8 mouse cellular contexts compared by ENCODE assay signal in genomic region chr7:100227158-100227875, GRCm38 (mm10). TPM values are rescaled to one million over a fixed set of nuclear protein-coding genes. Genes with fewer than 3 reads are reported as not detected.
DNase-seq lines count a peak whose midpoint lies in the region; ATAC-seq and TF ChIP-seq lines count a peak whose summit lies in the region.

Gene Pgm2l1, plus strand, starts transcription at chr7:100227394.

- under 1% methylated on average over 72 of the region's 72 CpGs for WGBS in bone marrow, adult 2 months
- WGBS in embryonic facial prominence, embryonic 15.5 days, result under 1% methylated on average over 65 of the region's 72 CpGs
- under 1% methylated on average over 54 of the region's 72 CpGs for WGBS in limb, embryonic 14.5 days
- under 1% methylated on average over 38 of the region's 72 CpGs for WGBS in midbrain, postnatal 0 days

- peak within 1 kb of the TSS; percentile 67 for H3K4me3 ChIP-seq in bone marrow, adult 2 months (replicated peaks; ENCODE audit: control insufficient read depth, low read depth, low read length)
- H3K4me3 ChIP-seq in embryonic facial prominence, embryonic 15.5 days (replicated peaks), result peak within 1 kb of the TSS; percentile 63
- H3K4me3 ChIP-seq in limb, embryonic 14.5 days (replicated peaks; ENCODE audit: low read length), result peak within 1 kb of the TSS; percentile 85
- peak within 1 kb of the TSS; percentile 90 for H3K4me3 ChIP-seq in midbrain, postnatal 0 days (ENCODE audit: low read depth, low read length)

- peak within 1 kb of the TSS; percentile 95 for H3K27ac ChIP-seq in bone marrow, adult 2 months (ENCODE audit: control insufficient read depth, insufficient read depth, low read depth, low read length, poor library complexity)
- peak within 1 kb of the TSS; percentile 83 for H3K27ac ChIP-seq in embryonic facial prominence, embryonic 15.5 days (replicated peaks)
- peak within 1 kb of the TSS; percentile 68 for H3K27ac ChIP-seq in limb, embryonic 14.5 days (replicated peaks; ENCODE audit: low read depth, low read length)
- peak within 1 kb of the TSS; percentile 92 for H3K27ac ChIP-seq in midbrain, postnatal 0 days (ENCODE audit: low read depth, low read length)

- H3K9me3 ChIP-seq in embryonic facial prominence, embryonic 15.5 days (replicated peaks), result no peaks in the 10 kb centered on the region
- H3K9me3 ChIP-seq in limb, embryonic 14.5 days (ENCODE audit: control insufficient read depth, low read length), result no peaks in the 10 kb centered on the region
- H3K9me3 ChIP-seq in midbrain, postnatal 0 days (ENCODE audit: low read length), result no peaks in the 10 kb centered on the region

- H3K4me1 ChIP-seq in bone marrow, adult 2 months (ENCODE audit: control insufficient read depth, insufficient read depth, low read length), result no peaks in the 10 kb centered on the region; the same call in 1 of the 2 replicates
- peaks cover 10% of the 10 kb centered on the region for H3K4me1 ChIP-seq in embryonic facial prominence, embryonic 15.5 days
- H3K4me1 ChIP-seq in limb, embryonic 14.5 days (ENCODE audit: control insufficient read depth, insufficient read depth, low read length), result peaks cover 6% of the 10 kb centered on the region; the same call in 1 of the 2 replicates
- H3K4me1 ChIP-seq in midbrain, postnatal 0 days (ENCODE audit: insufficient read depth, low read length), result no peaks in the 10 kb centered on the region

- no peaks in the 10 kb centered on the region for H3K36me3 ChIP-seq in embryonic facial prominence, embryonic 15.5 days
- no peaks in the 10 kb centered on the region for H3K36me3 ChIP-seq in limb, embryonic 14.5 days (ENCODE audit: control insufficient read depth, insufficient read depth, low read length)
- H3K36me3 ChIP-seq in midbrain, postnatal 0 days (ENCODE audit: insufficient read depth, low read length), result no peaks in the 10 kb centered on the region

- H3K9ac ChIP-seq in embryonic facial prominence, embryonic 15.5 days, result peak within 1 kb of the TSS; percentile 49
- H3K9ac ChIP-seq in limb, embryonic 14.5 days (ENCODE audit: low read depth, low read length, severe bottlenecking), result peak within 1 kb of the TSS; percentile 72
- peak within 1 kb of the TSS; percentile 67 for H3K9ac ChIP-seq in midbrain, postnatal 0 days (replicated peaks; ENCODE audit: low read length, poor library complexity, severe bottlenecking)

- no peaks in the 10 kb centered on the region for H3K27me3 ChIP-seq in embryonic facial prominence, embryonic 15.5 days
- H3K27me3 ChIP-seq in limb, embryonic 14.5 days (ENCODE audit: control insufficient read depth, insufficient read depth, low read length), result no peaks in the 10 kb centered on the region
- no peaks in the 10 kb centered on the region for H3K27me3 ChIP-seq in midbrain, postnatal 0 days (ENCODE audit: insufficient read depth, low read length)

- no peak for TF ChIP-seq CTCF in bone marrow, adult 2 months (IDR thresholded peaks at IDR 0.05; ENCODE audit: control insufficient read depth, insufficient read depth, low read length)
- TF ChIP-seq CTCF in midbrain, postnatal 0 days (IDR thresholded peaks at IDR 0.05), result peak; percentile 22; the same call in 1 of the 2 replicates

- peak; percentile 97 for ATAC-seq in embryonic facial prominence, embryonic 15.5 days (ENCODE audit: insufficient number of reproducible peaks, low FRiP score, low TSS enrichment, low read depth)
- ATAC-seq in limb, embryonic 14.5 days (ENCODE audit: low FRiP score, low read depth), result peak; percentile 97
- peak; percentile 94 for ATAC-seq in midbrain, postnatal 0 days (ENCODE audit: low FRiP score)

- peak; percentile 96 for DNase-seq in 416B (ENCODE audit: low read depth)
- peak; percentile 96 for DNase-seq in heart, adult 8-10 months (ENCODE audit: low spot score)
- DNase-seq in kidney, adult 9 months, result peak; percentile 98
- DNase-seq in limb, embryonic 14.5 days (ENCODE audit: low spot score), result peak; percentile 96
- DNase-seq in midbrain, postnatal 0 days (ENCODE audit: low spot score), result peak; percentile 96
- peak; percentile 94 to 96 for DNase-seq in spleen, postnatal 14 days (ENCODE audit: low spot score in 2 of 2)

- TF ChIP-seq POLR2A in bone marrow, adult 2 months (IDR thresholded peaks at IDR 0.05; ENCODE audit: borderline replicate concordance, control insufficient read depth, low read depth, low read length), result peak; percentile 93
- TF ChIP-seq POLR2A in limb, embryonic 14.5 days (IDR thresholded peaks at IDR 0.05; ENCODE audit: borderline replicate concordance, extremely low read depth, insufficient read depth, insufficient read length), result peak; percentile 33; the same call in 1 of the 2 replicates

- peak within 1 kb of the TSS; percentile 95 for H3K4me2 ChIP-seq in embryonic facial prominence, embryonic 15.5 days (replicated peaks)
- H3K4me2 ChIP-seq in limb, embryonic 14.5 days (replicated peaks; ENCODE audit: low read depth, low read length, severe bottlenecking), result peak within 1 kb of the TSS; percentile 95
- peak within 1 kb of the TSS; percentile 63 for H3K4me2 ChIP-seq in midbrain, postnatal 0 days (ENCODE audit: low read depth, low read length, poor library complexity, severe bottlenecking)

RNA-seq across cellular contexts. Expression of gene Pgm2l1, which starts in this region (rescaled TPM):
- 6.4 TPM in 2 replicates for polyA plus RNA-seq in bone marrow, adult 2 months (2011; ENCODE audit: insufficient read depth, insufficient read length, low replicate concordance, missing spikeins)
- polyA plus RNA-seq in embryonic facial prominence, embryonic 15.5 days (2015; fragmentation: Nextera tagmentation; extraction: Ambion mirVana), result 2.8 and 3.4 TPM in 2 replicates
- 1 to 10 TPM; 5.5 to 7.9 (median 7.2) TPM for total RNA-seq in heart, adult 8-10 months (2022)
- polyA plus RNA-seq in limb, embryonic 14.5 days (2012; rRNA removed), result 4.9 and 5.1 TPM in 2 replicates
- polyA plus RNA-seq in limb, embryonic 14.5 days (2014; fragmentation: Nextera tagmentation; extraction: Ambion mirVana), result 3.2 and 4.1 TPM in 2 replicates
- total RNA-seq in midbrain, postnatal 0 days (2014; rRNA removed), result 188 and 214 TPM in 2 replicates
- polyA plus RNA-seq in midbrain, postnatal 0 days (2015; fragmentation: Nextera tagmentation; extraction: Ambion mirVana), result 38.6 and 46.2 TPM in 2 replicates

Comparison
In these comparisons a context has a peak if more than half of its experiments do, and no peak if none do; other contexts are left out.
1. Peak in every context shown above with its lines: DNase-seq, ATAC-seq, H3K4me3 ChIP-seq and H3K27ac ChIP-seq.
2. RNA of gene Pgm2l1 (total RNA-seq): 188 to 214 TPM in midbrain, postnatal 0 days; 5.5 to 7.9 TPM in heart, adult 8-10 months; every median in the first group is over 10 times any median in the second.